Mouse (Mus musculus) thymus, adult 2 months (tissue): ENCODE measurements around the gene Cbl.

ENCODE experiments used
- CTCF ChIP-seq: fragments of 200-500 bp; IDR thresholded peaks from 2 replicates; pipeline ENCODE4 v1.5.1; 2012; ENCODE audit warnings: mild to moderate bottlenecking, control low read depth, low read length, moderate library complexity, borderline replicate concordance; ENCODE audit not compliant: control insufficient read depth, poor library complexity, insufficient read depth; ENCODE audit errors: extremely low read depth
- POLR2A ChIP-seq: fragments of 200-500 bp; IDR thresholded peaks from 2 replicates; pipeline ENCODE4 v1.6.1; 2012; ENCODE audit warnings: mild to moderate bottlenecking, low read length, control low read depth, moderate library complexity; ENCODE audit not compliant: control insufficient read depth, poor library complexity, insufficient read depth; ENCODE audit errors: extremely low read depth

- TF ChIP-seq CTCF: no peak
- TF ChIP-seq POLR2A: no peak
These were observed 96.0 kb downstream of the Cbl start for GRCm38 (mm10) chr9:44137846-44138245.
